Mouse (Mus musculus) embryonic fibroblast, embryonic 13.5 days (primary cell): ENCODE measurements around the gene Stat6. TPM values are rescaled to one million over a fixed set of nuclear protein-coding genes. Genes with fewer than 3 reads are reported as not detected.

Experiments used
- H3K27ac ChIP-seq: 2 replicates; pipeline ENCODE4 v1.5.1; 2012; ENCODE audit warnings: low read length, control low read depth, inconsistent platforms; ENCODE audit not compliant: insufficient read depth
- H3K4me1 ChIP-seq: 2 replicates; pipeline ENCODE4 v1.6.1; 2011; ENCODE audit warnings: low read length; ENCODE audit not compliant: control insufficient read depth, insufficient read depth
- H3K4me3 ChIP-seq: 2 replicates; pipeline ENCODE4 v1.5.1; 2011; ENCODE audit warnings: mild to moderate bottlenecking, control low read depth, low read length; ENCODE audit not compliant: insufficient read depth
- CTCF ChIP-seq: IDR thresholded peaks from 2 replicates; pipeline ENCODE4 v1.5.1; 2011; ENCODE audit warnings: mild to moderate bottlenecking, control low read depth, low read length, moderate library complexity, borderline replicate concordance; ENCODE audit not compliant: insufficient read depth
- POLR2A ChIP-seq: IDR thresholded peaks from 2 replicates; pipeline ENCODE4 v1.6.1; 2011; ENCODE audit warnings: low read depth, mild to moderate bottlenecking, control low read depth, low read length, moderate library complexity
- polyA plus RNA-seq: library from polyadenylated mRNA; stranded (reverse); fragments of >200 nt; gene quantifications from 2 replicates; pipeline ENCODE4 v1.2.4, GENCODE M21; 2011; ENCODE audit warnings: low read depth; ENCODE audit not compliant: missing spikeins, insufficient read length

The Stat6 gene
- polyA plus RNA-seq, 1 experiment, result 55.1 TPM

DNA sequence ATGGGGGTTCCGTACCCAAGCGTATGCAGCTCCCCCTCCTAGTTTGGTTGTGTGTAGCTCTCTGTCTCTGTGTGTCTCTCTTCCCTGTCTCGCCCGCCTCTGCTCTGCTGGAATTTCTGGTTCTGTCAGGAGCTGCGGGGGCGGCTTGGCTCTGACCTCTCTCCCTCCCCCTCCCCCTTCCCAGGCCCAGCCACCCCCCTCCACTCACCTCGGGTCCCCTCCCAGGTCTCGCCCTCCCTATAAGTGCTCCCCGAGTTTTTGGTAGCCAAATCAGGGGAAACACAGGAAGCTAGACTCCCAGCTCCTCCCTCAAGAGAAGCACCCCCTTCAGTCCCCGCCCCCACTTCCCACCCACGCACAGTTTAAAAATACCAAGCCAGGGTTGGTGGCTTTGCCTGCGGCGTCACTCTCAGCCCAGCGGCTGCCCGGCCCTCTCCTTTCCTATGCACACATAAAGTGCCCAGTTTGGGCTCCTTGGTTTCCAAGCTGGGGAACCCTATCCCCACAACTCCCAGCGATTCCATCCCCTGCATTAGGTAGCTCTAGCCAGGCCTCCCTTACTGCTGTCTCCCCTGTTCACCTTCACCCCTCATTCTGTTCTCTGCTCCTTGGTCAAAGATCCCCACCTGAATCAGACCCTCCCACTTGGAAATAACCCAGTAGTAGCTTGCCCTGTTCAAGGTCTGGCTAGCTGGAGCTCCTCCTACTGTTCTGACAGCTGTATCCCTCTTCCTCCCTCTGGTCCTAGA lies 19.3 kb downstream of the Stat6 start:
- no peaks in the 10 kb centered on the region; the same call in 1 of the 2 replicates for H3K4me1 ChIP-seq
- H3K4me3 ChIP-seq, result peak overlapping the region; percentile 92
- peak overlapping the region; percentile 85 for H3K27ac ChIP-seq
- TF ChIP-seq CTCF (no peak), POLR2A (peak; percentile 64)

- peak; percentile 41; the same call in 1 of the 2 replicates for TF ChIP-seq CTCF
- peak; percentile 20; the same call in 1 of the 2 replicates for TF ChIP-seq POLR2A
- peak overlapping the region; percentile 85 for H3K27ac ChIP-seq
- peak overlapping the region; percentile 92 for H3K4me3 ChIP-seq
- H3K4me1 ChIP-seq, result no peaks in the 10 kb centered on the region; the same call in 1 of the 2 replicates
Observed at GRCm38 (mm10) chr10:127662666-127663253, 20.0 kb downstream of the Stat6 start.

DNA sequence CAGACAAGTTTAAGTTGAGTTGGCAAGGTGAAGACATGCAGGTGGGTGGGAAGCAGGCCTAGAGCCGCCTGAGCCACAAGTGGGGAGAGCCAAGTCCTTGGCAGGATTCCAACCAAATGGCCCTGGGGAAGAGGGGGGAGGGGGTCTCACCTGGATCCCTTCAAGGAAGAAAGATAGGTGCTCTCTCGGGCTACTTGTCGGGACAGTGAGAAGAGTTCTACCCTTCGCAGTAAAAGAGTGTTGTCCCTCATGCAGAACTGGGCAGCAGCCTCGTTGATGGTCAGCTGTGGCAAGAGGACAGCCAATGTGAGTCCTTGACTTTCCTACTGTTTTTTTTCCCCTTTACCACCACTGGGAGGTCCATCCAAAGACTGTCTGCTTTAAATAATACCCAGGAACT lies 20.8 kb downstream of the Stat6 start:
- Histone ChIP-seq H3K4me3 (peak overlapping the region; percentile 92), H3K27ac (peak overlapping the region; percentile 85), H3K4me1 (no peaks in the 10 kb centered on the region; the same call in 1 of the 2 replicates)
- TF ChIP-seq CTCF (no peak), POLR2A (no peak)

GRCm38 (mm10) chr10:127664166-127664565 lies 21.4 kb downstream of the Stat6 start:
- TF ChIP-seq POLR2A (no peak), CTCF (no peak)
- Histone ChIP-seq H3K4me3 (peak overlapping the region; percentile 92), H3K27ac (peak overlapping the region; percentile 85), H3K4me1 (no peaks in the 10 kb centered on the region; the same call in 1 of the 2 replicates)

DNA sequence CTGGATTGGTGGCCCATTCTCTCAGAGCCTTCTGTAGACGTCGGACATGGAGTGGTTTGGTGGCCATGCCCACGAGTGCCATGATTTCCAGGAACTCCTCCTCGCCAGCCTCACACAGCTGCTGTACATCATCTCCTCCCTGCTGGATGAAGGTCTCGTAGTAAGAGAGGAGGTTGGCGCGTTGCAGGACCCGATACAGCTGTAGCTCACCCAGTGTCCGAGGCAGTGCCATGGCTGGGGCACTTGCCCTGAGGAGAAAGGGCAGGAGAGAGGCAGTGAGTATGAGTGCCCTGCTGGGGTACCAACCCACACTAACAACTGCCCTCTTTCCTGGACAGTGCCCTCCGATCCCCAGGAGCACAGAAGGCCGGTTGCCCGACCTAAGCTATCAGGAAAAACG lies 22.1 kb downstream of the Stat6 start:
- TF ChIP-seq CTCF (no peak), POLR2A (peak; percentile 41; the same call in 1 of the 2 replicates)
- peak overlapping the region; percentile 92 for H3K4me3 ChIP-seq
- H3K27ac ChIP-seq, result peak overlapping the region; percentile 99
- H3K4me1 ChIP-seq, result no peaks in the 10 kb centered on the region; the same call in 1 of the 2 replicates

GRCm38 (mm10) chr10:127665366-127666181 lies 22.8 kb downstream of the Stat6 start:
- TF ChIP-seq POLR2A, result peak; percentile 23; the same call in 1 of the 2 replicates
- no peak for TF ChIP-seq CTCF
- Histone ChIP-seq H3K4me3 (peak overlapping the region; percentile 92), H3K4me1 (no peaks in the 10 kb centered on the region; the same call in 1 of the 2 replicates), H3K27ac (peak overlapping the region; percentile 99)

- TF ChIP-seq POLR2A (peak; percentile 85), CTCF (no peak)
- peak within 1 kb of the TSS; percentile 100 for H3K27ac ChIP-seq
- H3K4me1 ChIP-seq, result no peaks in the 10 kb centered on the region; the same call in 1 of the 2 replicates
- H3K4me3 ChIP-seq, result peak within 1 kb of the TSS; percentile 92
Observed at GRCm38 (mm10) chr10:127666501-127667268, 23.9 kb downstream of the Stat6 start, which contains the start of gene Nemp1. Gene Nemp1, plus strand, starts transcription at chr10:127666901.

DNA sequence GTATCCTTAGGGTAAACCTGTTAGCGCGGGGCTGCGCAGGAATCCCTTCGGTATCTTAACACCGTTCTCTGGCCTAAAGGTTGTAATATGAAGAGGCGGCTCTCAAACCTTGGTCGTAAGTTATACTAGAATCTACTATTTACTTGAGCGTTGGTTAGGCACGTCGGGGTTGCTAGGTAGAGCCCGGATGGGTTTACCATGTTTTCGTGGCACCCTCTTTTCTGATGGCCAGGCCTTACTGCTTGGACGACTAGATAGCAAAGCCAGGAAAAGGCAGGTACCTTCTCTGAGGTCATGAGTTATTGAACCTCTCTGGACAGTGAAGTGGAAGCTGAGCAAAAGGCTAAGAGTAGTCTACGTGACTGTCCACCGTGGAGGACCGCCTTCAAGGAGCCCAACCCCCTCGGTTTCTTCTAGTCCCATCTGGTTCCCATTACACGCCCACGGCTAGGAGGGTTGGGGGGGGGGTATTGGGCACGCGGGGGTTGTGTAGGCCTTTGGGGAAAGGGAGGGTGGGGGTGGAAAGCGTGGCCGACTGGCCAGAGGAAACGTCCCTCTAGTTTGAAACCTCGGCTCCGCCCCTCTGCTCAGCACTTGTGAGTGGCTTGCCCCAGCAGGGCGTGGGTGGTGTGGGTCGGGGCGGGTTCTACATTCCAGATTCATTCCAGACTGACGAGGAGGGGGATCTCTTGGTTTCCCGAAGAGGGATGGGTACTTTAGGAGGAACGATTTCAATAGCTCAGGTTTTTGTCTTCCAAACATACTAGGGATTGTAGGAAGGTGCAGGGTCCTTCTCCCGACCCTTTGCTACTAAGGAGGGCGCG lies 24.7 kb downstream of the Stat6 start:
- Histone ChIP-seq H3K4me3 (peak overlapping the region; percentile 36), H3K27ac (peak overlapping the region; percentile 100), H3K4me1 (no peaks in the 10 kb centered on the region; the same call in 1 of the 2 replicates)
- peak; percentile 95 for TF ChIP-seq POLR2A
- no peak for TF ChIP-seq CTCF
